Mouse (Mus musculus) megakaryocyte-erythroid progenitor cell, adult 5-6 weeks (primary cell): ENCODE results near the gene Smg6. TPM values are rescaled to one million over a fixed set of nuclear protein-coding genes. Genes with fewer than 3 reads are reported as not detected.
"Not testable (repeated sequence)": the region's sequence is repeated elsewhere in the genome, so short reads cannot be mapped to it uniquely, and the experiment has no call there.

Experiments
- ATAC-seq: replicated peaks from 2 replicates; pipeline ENCODE4 v1.8.0; 2016; ENCODE audit warnings: mild to moderate bottlenecking, inconsistent platforms; ENCODE audit not compliant: severe bottlenecking, poor library complexity, low FRiP score, low TSS enrichment
- total RNA-seq, 2 experiments: library from RNA; stranded (forward) in 1 of 2; stranded (reverse) in 1 of 2; fragments of 200-1000, 215-1000 nt in 1 of 2; fragments of >200 nt in 1 of 2; fragmentation: Nextera tagmentation in 1 of 2; gene quantifications; 2 replicates each; pipeline ENCODE4 v1.2.3; 2014 to 2017

Smg6 gene
- total RNA-seq, 2 experiments from 2014 or later = 41.3 to 41.6 TPM

- no peak for ATAC-seq
These were observed 245.7 kb downstream of the Smg6 start for GRCm38 (mm10) chr11:75171186-75171865.

GRCm38 (mm10) chr11:75172151-75173094 is 246.8 kb downstream of the Smg6 start:
- ATAC-seq = no peak

GRCm38 (mm10) chr11:75173095-75173798 is 247.6 kb downstream of the Smg6 start:
- peak; percentile 22 for ATAC-seq

GRCm38 (mm10) chr11:75173799-75174165 is 248.2 kb downstream of the Smg6 start:
- no peak for ATAC-seq

GRCm38 (mm10) chr11:75174574-75174973 is 249.0 kb downstream of the Smg6 start:
- ATAC-seq = not testable (repeated sequence)

- no peak for ATAC-seq
These were observed 252.4 kb downstream of the Smg6 start for GRCm38 (mm10) chr11:75178011-75178410.

- peak; percentile 95 for ATAC-seq
These were observed 253.1 kb downstream of the Smg6 start, which contains the start of gene Ovca2 for GRCm38 (mm10) chr11:75178672-75179208. Gene Ovca2 (minus strand): TSS chr11:75178835.

GRCm38 (mm10) chr11:75183917-75184570 is 258.4 kb downstream of the Smg6 start:
- no peak for ATAC-seq

- no peak for ATAC-seq
These were observed 258.9 kb downstream of the Smg6 start for GRCm38 (mm10) chr11:75184573-75184972.

GRCm38 (mm10) chr11:75184986-75185385 is 259.4 kb downstream of the Smg6 start:
- ATAC-seq = no peak

GRCm38 (mm10) chr11:75189713-75190370 is 264.2 kb downstream of the Smg6 start:
- peak; percentile 67 for ATAC-seq

- ATAC-seq = peak; percentile 87
These were observed 264.7 kb downstream of the Smg6 start for GRCm38 (mm10) chr11:75190371-75190724.

- ATAC-seq = no peak
These were observed 265.4 kb downstream of the Smg6 start, which contains the start of gene Dph1 for GRCm38 (mm10) chr11:75190905-75191441. Gene Dph1 (minus strand): TSS chr11:75191241.

- no peak for ATAC-seq
These were observed 266.2 kb downstream of the Smg6 start for GRCm38 (mm10) chr11:75191841-75192240.

- peak; percentile 56 for ATAC-seq
These were observed 267.0 kb downstream of the Smg6 start for GRCm38 (mm10) chr11:75192336-75193214.

GRCm38 (mm10) chr11:75193256-75194071 is 267.8 kb downstream of the Smg6 start, which contains the start of gene Rtn4rl1:
Gene Rtn4rl1 (plus strand): TSS chr11:75193783.
- no peak for ATAC-seq
